Mouse (Mus musculus) midbrain, embryonic 13.5 days (tissue): Measurements from ENCODE around the gene Rab28. TPM values are rescaled to one million over a fixed set of nuclear protein-coding genes. Genes with fewer than 3 reads are reported as not detected.

ENCODE experiments used
- ATAC-seq: fragments of 200-750 bp; cut with Nextera tagmentation; 2 replicates; pipeline ENCODE4 v1.8.0; 2017; ENCODE audit warnings: mild to moderate bottlenecking, moderate TSS enrichment, moderate library complexity
- H3K27ac ChIP-seq: fragments of 300-500 bp; sonication (generic); 2 replicates; pipeline ENCODE4 v1.5.1; 2015; ENCODE audit warnings: inconsistent platforms, mild to moderate bottlenecking, moderate library complexity
- H3K27me3 ChIP-seq: fragments of 300-500 bp; sonication (generic); 2 replicates; pipeline ENCODE4 v1.6.1; 2015; ENCODE audit warnings: mild to moderate bottlenecking, inconsistent platforms
- H3K36me3 ChIP-seq: fragments of 300-500 bp; sonication (generic); 2 replicates; pipeline ENCODE4 v1.6.1; 2015; ENCODE audit warnings: mild to moderate bottlenecking, inconsistent platforms
- H3K4me1 ChIP-seq: fragments of 300-500 bp; sonication (generic); replicated peaks from 2 replicates; pipeline ENCODE4 v1.6.1; 2015; ENCODE audit warnings: inconsistent platforms
- H3K4me2 ChIP-seq: fragments of 300-500 bp; sonication (generic); replicated peaks from 2 replicates; pipeline ENCODE4 v1.6.1; 2015; ENCODE audit warnings: moderate library complexity, mild to moderate bottlenecking, inconsistent platforms
- H3K4me3 ChIP-seq: fragments of 300-500 bp; sonication (generic); replicated peaks from 2 replicates; pipeline ENCODE4 v1.5.1; 2015; ENCODE audit warnings: mild to moderate bottlenecking, inconsistent platforms
- H3K9ac ChIP-seq: fragments of 300-500 bp; sonication (generic); replicated peaks from 2 replicates; pipeline ENCODE4 v1.6.1; 2015; ENCODE audit warnings: mild to moderate bottlenecking, inconsistent platforms
- H3K9me3 ChIP-seq: fragments of 300-500 bp; sonication (generic); 2 replicates; pipeline ENCODE4 v1.6.1; 2016; ENCODE audit warnings: mild to moderate bottlenecking, inconsistent platforms
- WGBS: fragments of 180-500 bp; shearing (Covaris S2); methylation state at CpG from one replicate; pipeline ENCODE4 v1.1.7; 2015; 5-methylcytosine and 5-hydroxymethylcytosine counted together
- polyA plus RNA-seq: library from polyadenylated mRNA; unstranded; fragments of >200 nt; fragmentation: Nextera tagmentation; extraction: Ambion mirVana; gene quantifications from 2 replicates; pipeline ENCODE4 v1.2.1, GENCODE M21; 2015

Rab28 gene
- polyA plus RNA-seq, 1 experiment from 2014 or later: 83.8 TPM

- Histone ChIP-seq H3K9me3 (no peaks in the 10 kb centered on the region), H3K27me3 (no peaks in the 10 kb centered on the region), H3K9ac (no peak overlapping the region), H3K4me3 (no peak overlapping the region), H3K36me3 (no peaks in the 10 kb centered on the region; the same call in 1 of the 2 replicates), H3K4me2 (no peak overlapping the region), H3K4me1 (no peaks in the 10 kb centered on the region), H3K27ac (no peak overlapping the region)
- WGBS: 93% methylated on average over 1 of the region's 1 CpGs
- no peak for ATAC-seq
Measured at GRCm38 (mm10) chr5:41618966-41619365, 89.0 kb downstream of the Rab28 start.

GRCm38 (mm10) chr5:41610447-41611030 is 97.4 kb downstream of the Rab28 start:
- no peaks in the 10 kb centered on the region for H3K36me3 ChIP-seq
- no peak overlapping the region for H3K27ac ChIP-seq
- H3K9ac ChIP-seq: no peak overlapping the region
- H3K4me1 ChIP-seq: no peaks in the 10 kb centered on the region
- no peak for ATAC-seq
- no peak overlapping the region for H3K4me3 ChIP-seq
- no peaks in the 10 kb centered on the region for H3K27me3 ChIP-seq
- WGBS: 76% methylated on average over 5 of the region's 5 CpGs
- H3K9me3 ChIP-seq: no peaks in the 10 kb centered on the region
- H3K4me2 ChIP-seq: no peak overlapping the region

- Histone ChIP-seq H3K4me1 (peaks cover 5% of the 10 kb centered on the region; the same call in 1 of the 2 replicates), H3K4me3 (no peak overlapping the region), H3K4me2 (no peak overlapping the region), H3K27ac (no peak overlapping the region), H3K9me3 (no peaks in the 10 kb centered on the region), H3K9ac (no peak overlapping the region), H3K27me3 (no peaks in the 10 kb centered on the region), H3K36me3 (no peaks in the 10 kb centered on the region)
- WGBS: 95% methylated on average over 3 of the region's 3 CpGs
- peak; percentile 85 for ATAC-seq
Measured at GRCm38 (mm10) chr5:41596242-41597117, 111.5 kb downstream of the Rab28 start.

- ATAC-seq: no peak
- 77% methylated on average over 3 of the region's 3 CpGs for WGBS
- H3K36me3 ChIP-seq: no peaks in the 10 kb centered on the region
Measured at GRCm38 (mm10) chr5:41595199-41595598, 112.8 kb downstream of the Rab28 start.

GRCm38 (mm10) chr5:41578051-41578450 is 129.9 kb downstream of the Rab28 start:
- Histone ChIP-seq H3K4me3 (no peak overlapping the region), H3K27me3 (no peaks in the 10 kb centered on the region), H3K4me2 (no peak overlapping the region), H3K9me3 (no peaks in the 10 kb centered on the region), H3K9ac (no peak overlapping the region), H3K27ac (no peak overlapping the region), H3K36me3 (no peaks in the 10 kb centered on the region), H3K4me1 (no peaks in the 10 kb centered on the region)
- no peak for ATAC-seq
- 83% methylated on average over 2 of the region's 2 CpGs for WGBS

More at GRCm38 (mm10) chr5:41595199-41595598, 112.8 kb downstream of the Rab28 start:
- Histone ChIP-seq H3K27me3 (no peaks in the 10 kb centered on the region), H3K4me1 (peaks cover 5% of the 10 kb centered on the region; the same call in 1 of the 2 replicates), H3K9ac (no peak overlapping the region), H3K4me3 (no peak overlapping the region), H3K27ac (no peak overlapping the region), H3K9me3 (no peaks in the 10 kb centered on the region), H3K4me2 (no peak overlapping the region)

Other genes starting within 250 kb of the Rab28 start
- gene Nkx3-2, start 56.3 kb upstream of the Rab28 start, polyA plus RNA-seq: not detected in 2 replicates
- 29.9 and 31.8 TPM in 2 replicates for gene Bod1l, start 136.2 kb upstream of the Rab28 start, polyA plus RNA-seq